Mouse (Mus musculus) forebrain, postnatal 0 days (tissue): ENCODE data around the gene Cdk9. TPM values are rescaled to one million over a fixed set of nuclear protein-coding genes. Genes with fewer than 3 reads are reported as not detected.

Experiments used
- ATAC-seq: fragments of 200-750 bp; cut with Nextera tagmentation; 2 replicates; pipeline ENCODE4 v1.8.0; 2017; ENCODE audit warnings: mild to moderate bottlenecking, moderate library complexity
- DNase-seq: peaks from one replicate; pipeline ENCODE4 v3.0.0-alpha.2; 2015
- H3K27ac ChIP-seq: fragments of 300-500 bp; sonication (generic); 2 replicates; pipeline ENCODE4 v1.5.1; 2014; ENCODE audit warnings: low read depth, mild to moderate bottlenecking, antibody characterized with exemption, low read length, moderate library complexity, mixed read lengths
- H3K27me3 ChIP-seq: fragments of 300-500 bp; sonication (generic); 2 replicates; pipeline ENCODE4 v1.6.1; 2014; ENCODE audit warnings: mild to moderate bottlenecking, low read length, mixed read lengths; ENCODE audit not compliant: insufficient read depth
- H3K36me3 ChIP-seq: fragments of 300-500 bp; sonication (generic); 2 replicates; pipeline ENCODE4 v1.6.1; 2014; ENCODE audit warnings: mild to moderate bottlenecking, moderate library complexity; ENCODE audit not compliant: insufficient read depth
- H3K4me1 ChIP-seq: fragments of 300-500 bp; sonication (generic); 2 replicates; pipeline ENCODE4 v1.6.1; 2014; ENCODE audit warnings: antibody characterized with exemption; ENCODE audit not compliant: insufficient read depth
- H3K4me2 ChIP-seq: fragments of 300-500 bp; sonication (generic); 2 replicates; pipeline ENCODE4 v1.6.1; 2014; ENCODE audit warnings: low read depth, mild to moderate bottlenecking, moderate library complexity
- H3K4me3 ChIP-seq: fragments of 300-500 bp; sonication (generic); 2 replicates; pipeline ENCODE4 v1.5.1; 2014; ENCODE audit warnings: low read depth, low read length, mixed read lengths
- H3K9ac ChIP-seq: fragments of 300-500 bp; sonication (generic); 2 replicates; pipeline ENCODE4 v1.6.1; 2014; ENCODE audit warnings: mild to moderate bottlenecking
- H3K9me3 ChIP-seq: fragments of 300-500 bp; sonication (generic); 2 replicates; pipeline ENCODE4 v1.6.1; 2016; ENCODE audit warnings: low read length
- CTCF ChIP-seq: sonication (generic); IDR thresholded peaks from 2 replicates; pipeline ENCODE4 v1.5.1; 2016; ENCODE audit warnings: antibody characterized with exemption, control low read depth, low read depth
- WGBS: fragments of 180-500 bp; shearing (Covaris S2); extraction: QIAGEN DNeasy Blood & Tissue Kit; methylation state at CpG from one replicate; pipeline ENCODE4 v1.1.7; 2014; 5-methylcytosine and 5-hydroxymethylcytosine counted together
- microRNA counts: library from miRNA; unstranded; fragments of <30 nt; microRNA quantifications from one replicate; lab custom pipeline; 2015
- microRNA-seq, 2 experiments: library from miRNA; unstranded; fragments of <30 nt; microRNA quantifications; one replicate each; pipeline ENCODE4; 2016
- polyA plus RNA-seq: library from polyadenylated mRNA; unstranded; fragments of >200 nt; fragmentation: Nextera tagmentation; extraction: Ambion mirVana; gene quantifications from 2 replicates; pipeline ENCODE4 v1.2.1, GENCODE M21; 2015
- total RNA-seq: library from RNA; depleted of rRNA; stranded (reverse); fragments of >200 nt; gene quantifications from 2 replicates; pipeline ENCODE4 v1.2.3, GENCODE M21; 2014; rRNA removed

Cdk9 gene
- total and polyA plus RNA-seq, 2 experiments from 2014 or later = 66.5 to 90.5 TPM

GRCm38 (mm10) chr2:32658873-32659272 lies 54.0 kb downstream of the Cdk9 start:
- Histone ChIP-seq H3K4me2 (no peak overlapping the region), H3K4me3 (no peak overlapping the region)

GRCm38 (mm10) chr2:32655826-32656225 lies 57.0 kb downstream of the Cdk9 start:
- Histone ChIP-seq H3K4me2 (no peak overlapping the region), H3K27me3 (no peaks in the 10 kb centered on the region), H3K9me3 (no peaks in the 10 kb centered on the region), H3K36me3 (no peaks in the 10 kb centered on the region), H3K9ac (no peak overlapping the region), H3K4me1 (no peaks in the 10 kb centered on the region), H3K4me3 (no peak overlapping the region), H3K27ac (0 out of 2 replicates have a peak overlapping the region, but pooled peaks have one; percentile 9)
- no peak for ATAC-seq
- no peak for DNase-seq
- WGBS = 78% methylated on average over 12 of the region's 12 CpGs
- no peak for TF ChIP-seq CTCF

More at GRCm38 (mm10) chr2:32658873-32659272, 54.0 kb downstream of the Cdk9 start:
- Histone ChIP-seq H3K36me3 (no peaks in the 10 kb centered on the region), H3K4me1 (no peaks in the 10 kb centered on the region), H3K27ac (no peak overlapping the region), H3K9ac (no peak overlapping the region), H3K27me3 (no peaks in the 10 kb centered on the region), H3K9me3 (no peaks in the 10 kb centered on the region)
- ATAC-seq = no peak
- 87% methylated on average over 2 of the region's 2 CpGs for WGBS
- no peak for DNase-seq
- TF ChIP-seq CTCF = no peak

MicroRNAs encoded within 50 kb of the gene (microRNA counts, 519-probe panel; counts per million panel counts)
- microRNA mmu-miR-2861 (lab: Ali Mortazavi, UCI) = not detected

Small RNAs within 50 kb of the gene (microRNA-seq; reads per million reads assigned to microRNA genes)
- 0 reads per million in 2 experiments for gene Gm47291
- gene Mir2861 = 0 reads per million in 2 experiments
- 0 to 0.12 reads per million in 2 experiments for gene Mir3960
- 0 reads per million in 2 experiments for gene Mir8093

Other genes with a start within 250 kb of the Cdk9 start
- gene Fam102a, start 177.7 kb downstream of the Cdk9 start, total RNA-seq = 17.6 and 19.7 TPM in 2 replicates
- 7.2 and 7.5 TPM in 2 replicates for gene Fam102a, start 177.7 kb downstream of the Cdk9 start, polyA plus RNA-seq
- 59.2 and 60.5 TPM in 2 replicates for gene Dpm2, start 142.2 kb downstream of the Cdk9 start, total RNA-seq
- gene Dpm2, start 142.2 kb downstream of the Cdk9 start, polyA plus RNA-seq = 142 and 152 TPM in 2 replicates
- gene Pip5kl1, start 138.3 kb downstream of the Cdk9 start, total RNA-seq = 6.4 and 11.8 TPM in 2 replicates
- 5.6 and 8.2 TPM in 2 replicates for gene Pip5kl1, start 138.3 kb downstream of the Cdk9 start, polyA plus RNA-seq
- gene 9430097D07Rik, start 137.4 kb downstream of the Cdk9 start, total RNA-seq = 0.38 and 1.0 TPM in 2 replicates
- gene 9430097D07Rik, start 137.4 kb downstream of the Cdk9 start, polyA plus RNA-seq = 0.26 and 0.45 TPM in 2 replicates
- gene St6galnac4, start 126.0 kb downstream of the Cdk9 start, total RNA-seq = 32.4 and 35.5 TPM in 2 replicates
- 31.3 and 33.2 TPM in 2 replicates for gene St6galnac4, start 126.0 kb downstream of the Cdk9 start, polyA plus RNA-seq
- gene St6galnac6, start 113.4 kb downstream of the Cdk9 start, total RNA-seq = 65.3 and 72.9 TPM in 2 replicates
- gene St6galnac6, start 113.4 kb downstream of the Cdk9 start, polyA plus RNA-seq = 34.8 and 42.3 TPM in 2 replicates
- gene Ak1, start 91.3 kb downstream of the Cdk9 start, total RNA-seq = 114 and 123 TPM in 2 replicates
- 119 and 123 TPM in 2 replicates for gene Ak1, start 91.3 kb downstream of the Cdk9 start, polyA plus RNA-seq
- gene Eng, start 66.5 kb downstream of the Cdk9 start, total RNA-seq = 8.2 and 14.7 TPM in 2 replicates
- gene Eng, start 66.5 kb downstream of the Cdk9 start, polyA plus RNA-seq = 19.3 and 22.1 TPM in 2 replicates
- gene Fpgs, start 8.9 kb downstream of the Cdk9 start, total RNA-seq = 22.4 and 31.5 TPM in 2 replicates
- gene Fpgs, start 8.9 kb downstream of the Cdk9 start, polyA plus RNA-seq = 20.7 and 22.0 TPM in 2 replicates
- 16.5 and 24.1 TPM in 2 replicates for gene Sh2d3c, start 8.0 kb upstream of the Cdk9 start, total RNA-seq
- 41.3 and 48.9 TPM in 2 replicates for gene Sh2d3c, start 8.0 kb upstream of the Cdk9 start, polyA plus RNA-seq
- 2.1 and 4.3 TPM in 2 replicates for gene 6330409D20Rik, start 27.9 kb upstream of the Cdk9 start, total RNA-seq
- 2.2 and 2.9 TPM in 2 replicates for gene 6330409D20Rik, start 27.9 kb upstream of the Cdk9 start, polyA plus RNA-seq
- 51.4 and 54.3 TPM in 2 replicates for gene Tor2a, start 44.2 kb upstream of the Cdk9 start, total RNA-seq
- gene Tor2a, start 44.2 kb upstream of the Cdk9 start, polyA plus RNA-seq = 40.7 and 44.8 TPM in 2 replicates
- 1.00 and 1.8 TPM in 2 replicates for gene Ttc16, start 62.6 kb upstream of the Cdk9 start, total RNA-seq
- 0.68 and 1.2 TPM in 2 replicates for gene Ttc16, start 62.6 kb upstream of the Cdk9 start, polyA plus RNA-seq
- gene Ptrh1, start 62.7 kb upstream of the Cdk9 start, total RNA-seq = 2.4 and 5.5 TPM in 2 replicates
- 4.0 and 4.8 TPM in 2 replicates for gene Ptrh1, start 62.7 kb upstream of the Cdk9 start, polyA plus RNA-seq
- 1.0 and 1.2 TPM in 2 replicates for gene Cfap157, start 71.4 kb upstream of the Cdk9 start, total RNA-seq
- 0.94 and 2.8 TPM in 2 replicates for gene Cfap157, start 71.4 kb upstream of the Cdk9 start, polyA plus RNA-seq
- gene Stxbp1, start 134.2 kb upstream of the Cdk9 start, total RNA-seq = 109 and 135 TPM in 2 replicates
- 268 and 350 TPM in 2 replicates for gene Stxbp1, start 134.2 kb upstream of the Cdk9 start, polyA plus RNA-seq
- gene Fam129b, start 163.0 kb upstream of the Cdk9 start, total RNA-seq = 38.1 and 43.9 TPM in 2 replicates
- 26.6 and 27.7 TPM in 2 replicates for gene Fam129b, start 163.0 kb upstream of the Cdk9 start, polyA plus RNA-seq
- 266 and 507 TPM in 2 replicates for gene Rpl12, start 248.5 kb upstream of the Cdk9 start, total RNA-seq
- 102 and 129 TPM in 2 replicates for gene Rpl12, start 248.5 kb upstream of the Cdk9 start, polyA plus RNA-seq
- 23.1 and 28.7 TPM in 2 replicates for gene Lrsam1, start 248.5 kb upstream of the Cdk9 start, total RNA-seq
- 12.7 and 17.4 TPM in 2 replicates for gene Lrsam1, start 248.5 kb upstream of the Cdk9 start, polyA plus RNA-seq